Mouse (Mus musculus) C3H10T1/2 (cell line): ENCODE data around the gene Prmt9. TPM values are rescaled to one million over a fixed set of nuclear protein-coding genes. Genes with fewer than 3 reads are reported as not detected.

Source experiments
- polyA plus RNA-seq, 2 experiments: library from polyadenylated mRNA; unstranded; fragments of >200 nt; fragmentation: generic; extraction: Trizol; gene quantifications; one replicate each; pipeline ENCODE4 v1.2.1; 2012; ENCODE audit warnings: missing spikeins in 2 of 2

The Prmt9 gene
- 10 to 100 TPM in 1 of 2 experiments, 1 to 10 TPM in 1; 2.1 to 12.6 TPM for polyA plus RNA-seq

GRCm38 (mm10) chr8:77549121-77549706, at the start of gene Prmt9:
Gene Prmt9, plus strand, starts transcription at chr8:77549397.

DNA sequence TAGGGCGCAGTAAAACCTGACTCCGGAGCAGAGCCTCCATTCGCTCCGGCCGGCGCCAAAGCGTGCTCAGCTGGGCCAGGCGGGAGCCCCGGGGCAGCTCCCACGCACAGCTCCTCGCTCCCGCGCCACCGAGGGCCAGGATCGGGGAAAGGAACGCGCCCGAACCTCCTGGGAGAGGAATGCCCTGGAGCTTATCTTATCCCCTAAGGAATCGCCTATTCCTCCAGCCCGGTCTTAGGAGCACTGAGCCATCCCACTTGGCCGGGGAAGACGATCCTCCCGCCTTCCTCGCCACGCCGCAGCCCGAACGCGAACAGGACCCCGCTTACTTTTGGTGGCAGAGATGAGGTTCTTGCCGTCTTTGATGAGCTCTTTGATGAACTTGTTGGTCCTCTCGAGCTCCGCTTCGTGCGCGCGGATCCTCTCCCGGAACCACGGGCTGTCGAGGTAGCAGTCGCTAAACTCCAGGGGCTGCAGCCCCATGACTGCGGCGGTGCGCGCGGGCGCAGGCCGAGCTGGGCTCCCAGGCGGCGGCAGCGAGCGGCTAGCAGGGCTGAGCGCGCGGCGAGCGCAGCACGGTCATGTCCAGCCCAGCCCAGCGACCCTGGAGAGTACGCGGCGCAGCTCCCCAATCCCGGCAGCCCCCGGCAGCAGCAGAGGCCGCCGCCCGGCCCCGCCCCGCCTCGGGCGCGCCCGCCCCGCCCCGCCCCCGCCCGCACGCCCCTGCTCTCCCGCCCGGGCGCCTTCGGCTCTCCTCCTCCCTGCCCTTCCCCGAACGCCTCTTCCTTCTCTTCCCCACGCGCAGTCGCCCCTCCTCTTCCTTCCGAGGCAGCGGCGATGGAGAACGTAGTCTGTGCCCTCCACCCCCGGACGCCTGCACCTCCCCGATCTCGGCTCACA, 31.6 kb upstream of the Prmt9 start, which contains the start of gene Arhgap10:
Gene Arhgap10 (minus strand): TSS at position 653 of the 900 bp plus-strand sequence.

GRCm38 (mm10) chr8:77610374-77610969, 61.3 kb downstream of the Prmt9 start, which contains the start of gene Tmem184c:
Gene Tmem184c, minus strand, starts transcription at chr8:77610698.

Other genes starting within 250 kb of the Prmt9 start
- gene Arhgap10, start 31.4 kb upstream of the Prmt9 start, polyA plus RNA-seq, result 10 to 100 TPM in 1 of 2 experiments, 1 to 10 TPM in 1; 6.6 to 35.4 TPM
- 1 to 10 TPM in 1 of 2 experiments, under 1 TPM in 1; 0.36 to 6.3 TPM for gene Tmem184c, start 61.3 kb downstream of the Prmt9 start, polyA plus RNA-seq
- gene Ednra, start 175.1 kb downstream of the Prmt9 start, polyA plus RNA-seq, result under 1 TPM in 1 of 2 experiments, not detected in 1; 0.47 TPM